Mouse (Mus musculus) ES-E14 (cell line): ENCODE measurements at regions not wholly inside any gene's neighbourhood (a gene's known extent, or its start where the extent isn't known, plus 50 kb on each side); places are given as distances from the start of the nearest gene placed in this dataset.

Experiments
- CHD2 ChIP-seq: IDR thresholded peaks from 2 replicates; pipeline ENCODE4 v1.6.1; 2014; ENCODE audit warnings: mild to moderate bottlenecking, low read depth, low read length, inconsistent platforms
- HCFC1 ChIP-seq: IDR thresholded peaks from 2 replicates; pipeline ENCODE4 v1.6.1; 2012; ENCODE audit warnings: low read length, inconsistent platforms, borderline replicate concordance; ENCODE audit not compliant: insufficient read depth
- MAFK ChIP-seq: IDR thresholded peaks from 2 replicates; pipeline ENCODE4 v1.6.1; 2014; ENCODE audit warnings: mild to moderate bottlenecking, low read depth, low read length, inconsistent platforms; ENCODE audit not compliant: insufficient read depth

- TF ChIP-seq HCFC1, result no peak
- no peak for TF ChIP-seq MAFK
- no peak for TF ChIP-seq CHD2
These were observed 93.0 kb upstream of the Mki67 start for GRCm38 (mm10) chr7:135809167-135809566.
